Mouse (Mus musculus): ENCODE data around the gene Csnk1e. TPM values are rescaled to one million over a fixed set of nuclear protein-coding genes. Genes with fewer than 3 reads are reported as not detected.

Gene Csnk1e
- polyA plus RNA-seq, 1 experiment: 0.17 TPM

DNA sequence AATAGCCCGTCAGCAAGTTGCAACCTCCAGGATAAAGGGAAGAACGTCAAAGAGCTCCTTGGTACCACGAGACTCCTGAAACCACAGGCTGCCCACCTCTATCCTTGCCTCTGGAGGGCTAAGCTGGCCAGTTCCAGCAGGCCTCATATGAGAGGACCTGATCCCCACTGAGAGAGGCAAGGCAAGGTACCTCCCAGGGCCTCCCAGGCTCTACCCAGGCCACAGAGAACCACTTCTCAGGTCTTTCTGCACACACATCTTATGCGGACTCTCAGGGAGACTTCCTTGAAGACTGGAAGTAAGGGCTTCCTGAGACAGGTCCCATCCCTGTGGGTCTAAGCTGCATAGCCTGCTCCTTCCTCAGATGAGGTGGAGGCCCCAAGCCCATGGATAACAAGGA is 16.0 kb downstream of the Csnk1e start:
- Histone ChIP-seq H3K27me3 (ENCODE audit: control insufficient read depth) (peaks cover 28% of the 10 kb centered on the region), H3K4me1 (ENCODE audit: control insufficient read depth) (peaks cover 11% of the 10 kb centered on the region), H3K36me3 (ENCODE audit: control insufficient read depth) (no peaks in the 10 kb centered on the region), H3K9me3 (ENCODE audit: control insufficient read depth, low read length) (no peaks in the 10 kb centered on the region), H3K4me3 (replicated peaks) (no peak overlapping the region)
- TF ChIP-seq TAL1 (IDR thresholded peaks at IDR 0.05; ENCODE audit: low read length) (no peak), GATA1 (IDR thresholded peaks at IDR 0.05; ENCODE audit: low read length) (no peak)

DNA sequence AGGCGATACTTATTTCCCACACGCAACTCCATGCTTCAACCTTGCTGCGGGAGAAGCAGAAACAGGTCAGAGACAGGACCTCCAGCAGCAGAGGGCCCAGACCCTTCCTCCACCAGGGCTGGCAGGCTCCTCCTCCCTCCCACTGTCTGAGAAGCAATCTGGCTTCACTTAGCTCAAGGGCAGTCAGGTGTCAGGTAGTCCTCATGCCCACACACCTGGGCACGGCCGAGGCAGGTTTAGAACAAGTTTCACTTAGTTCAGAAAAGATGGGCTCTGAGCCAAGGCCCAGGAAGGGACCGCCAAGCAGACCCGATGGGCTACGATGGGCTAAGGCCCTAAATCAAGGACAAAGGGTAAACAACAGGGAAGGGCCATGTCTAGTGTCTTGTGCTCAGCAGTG is 16.6 kb downstream of the Csnk1e start:
- TF ChIP-seq TAL1 (IDR thresholded peaks at IDR 0.05; ENCODE audit: low read length): no peak
- no peak for TF ChIP-seq GATA1 (IDR thresholded peaks at IDR 0.05; ENCODE audit: low read length)
- H3K27me3 ChIP-seq (ENCODE audit: control insufficient read depth): peaks cover 28% of the 10 kb centered on the region
- peaks cover 11% of the 10 kb centered on the region for H3K4me1 ChIP-seq (ENCODE audit: control insufficient read depth)
- H3K9me3 ChIP-seq (ENCODE audit: control insufficient read depth, low read length): no peaks in the 10 kb centered on the region
- H3K4me3 ChIP-seq (replicated peaks): no peak overlapping the region
- no peaks in the 10 kb centered on the region for H3K36me3 ChIP-seq (ENCODE audit: control insufficient read depth)

DNA sequence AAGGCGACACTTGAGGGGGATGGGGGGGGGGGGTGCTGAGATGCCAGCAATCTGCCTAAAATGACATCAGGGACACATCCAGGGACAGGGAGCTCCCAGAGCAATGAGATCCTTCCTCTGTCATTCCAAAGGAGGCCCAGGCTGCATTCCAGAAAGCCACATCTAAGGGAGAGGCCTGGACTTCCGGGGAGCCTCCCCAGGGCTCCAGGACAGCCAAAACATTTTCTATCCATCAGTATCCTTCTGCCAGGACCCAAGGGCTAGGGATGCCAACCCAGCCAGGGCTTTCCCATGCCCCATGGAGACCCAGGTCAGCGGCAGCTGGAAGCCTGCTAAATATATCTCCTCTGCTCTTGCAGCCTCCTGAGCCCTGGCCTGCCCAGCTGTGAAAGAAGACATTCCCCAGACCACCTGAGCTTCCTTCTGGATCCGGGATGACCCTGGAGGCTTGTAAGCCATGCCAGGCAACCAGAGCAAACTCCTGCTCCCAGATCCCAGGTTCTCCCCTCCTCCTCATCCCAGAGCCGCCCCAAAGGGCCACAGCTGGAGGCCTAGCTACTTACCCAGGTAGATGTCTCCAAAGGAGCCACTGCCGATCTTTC is 17.1 kb downstream of the Csnk1e start:
- Histone ChIP-seq H3K4me3 (replicated peaks) (no peak overlapping the region), H3K27me3 (ENCODE audit: control insufficient read depth) (peaks cover 25% of the 10 kb centered on the region), H3K9me3 (ENCODE audit: control insufficient read depth, low read length) (no peaks in the 10 kb centered on the region), H3K36me3 (ENCODE audit: control insufficient read depth) (no peaks in the 10 kb centered on the region), H3K4me1 (ENCODE audit: control insufficient read depth) (peaks cover 11% of the 10 kb centered on the region)
- TF ChIP-seq GATA1 (IDR thresholded peaks at IDR 0.05; ENCODE audit: low read length): no peak
- TF ChIP-seq TAL1 (IDR thresholded peaks at IDR 0.05; ENCODE audit: low read length): no peak

DNA sequence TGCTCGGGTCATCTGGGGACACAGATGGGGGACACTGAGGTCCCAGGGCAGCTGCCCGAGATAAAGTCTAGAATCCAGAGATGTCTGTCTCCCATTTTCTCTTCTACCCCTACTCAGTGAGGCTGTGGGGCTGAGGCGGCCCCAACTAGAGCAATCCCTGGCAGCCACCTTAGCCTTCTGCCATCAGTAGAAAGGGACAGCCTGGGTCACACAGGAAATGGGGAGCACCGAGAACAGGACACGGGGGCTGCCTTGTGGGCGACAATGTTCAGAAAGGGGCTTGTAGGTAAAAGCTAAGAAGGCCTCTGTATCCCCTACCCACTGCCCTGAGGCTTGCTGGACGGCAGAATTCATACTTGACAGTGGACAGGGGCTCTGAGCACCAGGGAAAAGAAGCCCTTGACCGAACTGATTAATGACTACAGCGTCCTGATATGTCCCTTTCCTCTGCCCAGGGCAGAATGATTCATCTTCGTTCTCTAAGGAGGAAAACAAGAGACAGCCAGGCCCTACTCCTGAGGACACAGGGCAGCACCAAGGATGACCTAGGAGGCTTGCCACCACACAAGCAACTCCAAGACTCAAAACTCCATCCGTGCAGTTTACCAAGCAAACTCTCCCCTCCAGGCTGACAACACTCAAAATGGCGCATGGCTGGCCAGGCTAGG is 17.7 kb downstream of the Csnk1e start:
- no peak for TF ChIP-seq GATA1 (IDR thresholded peaks at IDR 0.05; ENCODE audit: low read length)
- no peak for TF ChIP-seq TAL1 (IDR thresholded peaks at IDR 0.05; ENCODE audit: low read length)
- no peaks in the 10 kb centered on the region for H3K9me3 ChIP-seq (ENCODE audit: control insufficient read depth, low read length)
- peaks cover 11% of the 10 kb centered on the region for H3K4me1 ChIP-seq (ENCODE audit: control insufficient read depth)
- H3K27me3 ChIP-seq (ENCODE audit: control insufficient read depth): peaks cover 27% of the 10 kb centered on the region
- H3K4me3 ChIP-seq (replicated peaks): no peak overlapping the region
- no peaks in the 10 kb centered on the region for H3K36me3 ChIP-seq (ENCODE audit: control insufficient read depth)

GRCm38 (mm10) chr15:79436481-79436921 is 18.9 kb downstream of the Csnk1e start:
- TF ChIP-seq GATA1 (IDR thresholded peaks at IDR 0.05; ENCODE audit: low read length) (no peak), TAL1 (IDR thresholded peaks at IDR 0.05; ENCODE audit: low read length) (no peak)
- H3K4me3 ChIP-seq (replicated peaks): no peak overlapping the region
- peaks cover 15% of the 10 kb centered on the region for H3K27me3 ChIP-seq (ENCODE audit: control insufficient read depth)
- H3K9me3 ChIP-seq (ENCODE audit: control insufficient read depth, low read length): no peaks in the 10 kb centered on the region
- H3K4me1 ChIP-seq (ENCODE audit: control insufficient read depth): peaks cover 11% of the 10 kb centered on the region
- no peaks in the 10 kb centered on the region for H3K36me3 ChIP-seq (ENCODE audit: control insufficient read depth)

- Histone ChIP-seq H3K27me3 (ENCODE audit: control insufficient read depth) (peaks cover 7% of the 10 kb centered on the region; the same call in 1 of the 2 replicates), H3K4me1 (ENCODE audit: control insufficient read depth) (peaks cover 8% of the 10 kb centered on the region), H3K9me3 (ENCODE audit: control insufficient read depth, low read length) (no peaks in the 10 kb centered on the region), H3K36me3 (ENCODE audit: control insufficient read depth) (no peaks in the 10 kb centered on the region; the same call in 1 of the 2 replicates), H3K4me3 (replicated peaks) (no peak overlapping the region)
- no peak for TF ChIP-seq TAL1 (IDR thresholded peaks at IDR 0.05; ENCODE audit: low read length)
- TF ChIP-seq GATA1 (IDR thresholded peaks at IDR 0.05; ENCODE audit: low read length): no peak
Observed at GRCm38 (mm10) chr15:79435191-79435671, 20.1 kb downstream of the Csnk1e start.

DNA sequence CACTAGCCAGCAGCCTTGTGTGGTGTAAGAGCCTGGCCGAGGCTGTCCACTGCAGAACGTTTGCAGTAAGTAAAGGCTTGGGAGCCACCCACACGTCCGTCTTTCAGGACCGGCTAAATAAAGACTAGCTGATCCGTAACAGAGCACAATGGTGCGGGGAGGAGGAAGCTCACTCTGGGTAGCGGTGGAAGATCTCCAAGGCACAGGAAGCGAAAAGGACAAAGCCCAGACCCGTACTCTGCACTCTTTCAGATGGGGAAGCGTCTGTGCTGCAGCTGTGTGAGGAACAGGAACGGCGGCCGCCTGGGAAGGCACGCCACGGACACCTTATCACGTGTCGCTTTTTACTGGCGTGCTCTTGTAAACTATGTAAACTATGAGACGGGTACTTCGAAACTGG is 22.5 kb downstream of the Csnk1e start:
- H3K9me3 ChIP-seq (ENCODE audit: control insufficient read depth, low read length): no peaks in the 10 kb centered on the region
- no peak overlapping the region for H3K4me3 ChIP-seq (replicated peaks)
- H3K4me1 ChIP-seq (ENCODE audit: control insufficient read depth): peaks cover 8% of the 10 kb centered on the region
- peaks cover 6% of the 10 kb centered on the region; the same call in 1 of the 2 replicates for H3K27me3 ChIP-seq (ENCODE audit: control insufficient read depth)
- peaks cover 4% of the 10 kb centered on the region; the same call in 1 of the 2 replicates for H3K36me3 ChIP-seq (ENCODE audit: control insufficient read depth)
- TF ChIP-seq GATA1 (IDR thresholded peaks at IDR 0.05; ENCODE audit: low read length): no peak
- TF ChIP-seq TAL1 (IDR thresholded peaks at IDR 0.05; ENCODE audit: low read length): no peak

DNA sequence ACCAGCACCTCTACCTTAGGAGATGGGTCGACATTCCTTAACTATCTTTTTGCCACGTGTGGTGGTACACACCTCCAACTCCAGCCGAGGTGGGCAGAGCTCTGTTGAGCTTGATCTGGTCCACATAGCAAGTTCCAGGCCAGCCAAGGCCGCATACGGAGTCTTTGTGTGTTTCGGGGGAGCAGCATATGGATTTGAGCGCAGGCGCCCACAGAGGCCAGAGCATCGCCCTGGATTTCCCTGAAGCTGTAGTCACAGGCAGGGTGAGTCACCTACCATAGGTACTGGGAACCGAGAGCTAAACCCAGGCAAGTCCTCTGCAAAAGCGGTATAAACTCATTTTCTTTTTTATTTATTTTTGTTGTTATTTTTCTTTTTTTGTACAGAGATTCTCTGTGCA is 23.0 kb downstream of the Csnk1e start:
- Histone ChIP-seq H3K4me1 (ENCODE audit: control insufficient read depth) (peaks cover 8% of the 10 kb centered on the region), H3K9me3 (ENCODE audit: control insufficient read depth, low read length) (no peaks in the 10 kb centered on the region), H3K4me3 (replicated peaks) (no peak overlapping the region), H3K36me3 (ENCODE audit: control insufficient read depth) (peaks cover 4% of the 10 kb centered on the region; the same call in 1 of the 2 replicates), H3K27me3 (ENCODE audit: control insufficient read depth) (peaks cover 6% of the 10 kb centered on the region; the same call in 1 of the 2 replicates)
- TF ChIP-seq TAL1 (IDR thresholded peaks at IDR 0.05; ENCODE audit: low read length): no peak

DNA sequence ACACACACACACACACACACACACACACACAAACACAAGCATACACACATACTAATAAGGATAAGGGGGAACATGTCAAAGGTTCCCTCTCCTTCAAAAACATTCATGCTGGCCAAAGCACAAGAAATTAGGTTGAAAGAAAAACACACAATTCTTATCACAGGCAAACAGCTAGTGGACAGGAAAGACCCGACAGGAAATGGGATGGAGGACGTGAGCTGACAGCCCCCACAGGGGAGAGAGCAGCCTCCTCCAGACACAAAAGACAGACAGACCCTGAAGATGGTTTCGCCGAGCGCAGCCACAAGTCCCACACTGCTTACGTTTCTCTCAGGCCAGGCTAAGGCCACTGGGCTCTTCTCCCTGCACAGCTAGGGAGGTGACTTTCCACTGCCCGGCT is 23.4 kb downstream of the Csnk1e start:
- no peak for TF ChIP-seq TAL1 (IDR thresholded peaks at IDR 0.05; ENCODE audit: low read length)
- TF ChIP-seq GATA1 (IDR thresholded peaks at IDR 0.05; ENCODE audit: low read length): no peak
- peaks cover 8% of the 10 kb centered on the region for H3K4me1 ChIP-seq (ENCODE audit: control insufficient read depth)

More for the DNA sequence above, 23.4 kb downstream of the Csnk1e start:
- no peaks in the 10 kb centered on the region for H3K9me3 ChIP-seq (ENCODE audit: control insufficient read depth, low read length)
- no peak overlapping the region for H3K4me3 ChIP-seq (replicated peaks)
- peaks cover 4% of the 10 kb centered on the region; the same call in 1 of the 2 replicates for H3K36me3 ChIP-seq (ENCODE audit: control insufficient read depth)
- peaks cover 6% of the 10 kb centered on the region; the same call in 1 of the 2 replicates for H3K27me3 ChIP-seq (ENCODE audit: control insufficient read depth)

All from erythroblast, embryonic 14.5 days (primary cell).